Mouse (Mus musculus) midbrain, embryonic 11.5 days (tissue): ENCODE data around the gene Gm17542. TPM values are rescaled to one million over a fixed set of nuclear protein-coding genes. Genes with fewer than 3 reads are reported as not detected.
"Not testable (repeated sequence)": the region's sequence is repeated elsewhere in the genome, so short reads cannot be mapped to it uniquely, and the experiment has no call there.

ENCODE experiments used
- ATAC-seq: fragments of 200-750 bp; cut with Nextera tagmentation; 2 replicates; pipeline ENCODE4 v1.8.0; 2017; ENCODE audit warnings: moderate TSS enrichment, moderate library complexity; ENCODE audit not compliant: low FRiP score
- DNase-seq: peaks from one replicate; pipeline ENCODE4 v3.0.0; 2015; ENCODE audit warnings: low spot score; ENCODE audit errors: missing footprints
- H3K27ac ChIP-seq: fragments of 300-500 bp; sonication (generic); 2 replicates; pipeline ENCODE4 v1.5.1; 2014; ENCODE audit warnings: low read depth, low read length
- H3K27me3 ChIP-seq: fragments of 300-500 bp; sonication (generic); 2 replicates; pipeline ENCODE4 v1.6.1; 2014; ENCODE audit warnings: mild to moderate bottlenecking, low read length, moderate library complexity, mixed read lengths; ENCODE audit not compliant: control insufficient read depth, insufficient read depth
- H3K36me3 ChIP-seq: fragments of 300-500 bp; sonication (generic); 2 replicates; pipeline ENCODE4 v1.6.1; 2014; ENCODE audit warnings: mild to moderate bottlenecking, low read length, moderate library complexity, mixed read lengths; ENCODE audit not compliant: control insufficient read depth, insufficient read depth
- H3K4me1 ChIP-seq: fragments of 300-500 bp; sonication (generic); 2 replicates; pipeline ENCODE4 v1.6.1; 2014; ENCODE audit warnings: low read length; ENCODE audit not compliant: control insufficient read depth, insufficient read depth
- H3K4me2 ChIP-seq: fragments of 300-500 bp; sonication (generic); 2 replicates; pipeline ENCODE4 v1.6.1; 2014; ENCODE audit warnings: mild to moderate bottlenecking, moderate library complexity
- H3K4me3 ChIP-seq: fragments of 300-500 bp; sonication (generic); 2 replicates; pipeline ENCODE4 v1.5.1; 2014; ENCODE audit warnings: low read depth, low read length
- H3K9ac ChIP-seq: fragments of 300-500 bp; sonication (generic); 2 replicates; pipeline ENCODE4 v1.6.1; 2014; ENCODE audit warnings: low read length
- H3K9me3 ChIP-seq: fragments of 300-500 bp; sonication (generic); 2 replicates; pipeline ENCODE4 v1.6.1; 2016; ENCODE audit warnings: low read length; ENCODE audit not compliant: control insufficient read depth
- WGBS: fragments of 180-500 bp; shearing (Covaris S2); extraction: QIAGEN DNeasy Blood & Tissue Kit; methylation state at CpG from one replicate; pipeline ENCODE4 v1.1.7; 2014; 5-methylcytosine and 5-hydroxymethylcytosine counted together
- polyA plus RNA-seq: library from polyadenylated mRNA; unstranded; fragments of >200 nt; fragmentation: Nextera tagmentation; extraction: Ambion mirVana; gene quantifications from 2 replicates; pipeline ENCODE4 v1.2.1, GENCODE M21; 2014

Gm17542 gene
- polyA plus RNA-seq = not detected in 2 replicates

GRCm38 (mm10) chr10:58718110-58718509 is at the start of gene Gm17542:
TSS of gene Gm17542 (minus strand) at chr10:58718210.
- DNase-seq = not testable (repeated sequence)

GRCm38 (mm10) chr10:58739779-58740178 is 21.8 kb upstream of the Gm17542 start:
- no peak overlapping the region for H3K9ac ChIP-seq
- H3K27ac ChIP-seq = no peak overlapping the region
- no peak for ATAC-seq

More at GRCm38 (mm10) chr10:58718110-58718509, at the start of gene Gm17542:
- not testable (repeated sequence) for H3K9me3 ChIP-seq, H3K27me3 ChIP-seq, H3K4me2 ChIP-seq, H3K9ac ChIP-seq, H3K4me3 ChIP-seq, ATAC-seq, H3K4me1 ChIP-seq, H3K36me3 ChIP-seq, H3K27ac ChIP-seq

GRCm38 (mm10) chr10:58738152-58738551 is 20.1 kb upstream of the Gm17542 start:
- peak; percentile 41 for DNase-seq
- Histone ChIP-seq H3K4me1 (no peaks in the 10 kb centered on the region), H3K27ac (no peak overlapping the region), H3K9me3 (no peaks in the 10 kb centered on the region), H3K4me3 (no peak overlapping the region), H3K9ac (no peak overlapping the region), H3K36me3 (no peaks in the 10 kb centered on the region), H3K27me3 (no peaks in the 10 kb centered on the region), H3K4me2 (no peak overlapping the region)
- 90% methylated on average over 7 of the region's 7 CpGs for WGBS
- no peak for ATAC-seq

More at GRCm38 (mm10) chr10:58739779-58740178, 21.8 kb upstream of the Gm17542 start:
- H3K4me3 ChIP-seq = no peak overlapping the region
- H3K27me3 ChIP-seq = no peaks in the 10 kb centered on the region
- no peaks in the 10 kb centered on the region for H3K9me3 ChIP-seq
- H3K4me2 ChIP-seq = no peak overlapping the region
- DNase-seq = no peak
- no peaks in the 10 kb centered on the region for H3K36me3 ChIP-seq
- no peaks in the 10 kb centered on the region for H3K4me1 ChIP-seq

- no peaks in the 10 kb centered on the region for H3K36me3 ChIP-seq
- DNase-seq = no peak
- ATAC-seq = no peak
- no peak overlapping the region for H3K9ac ChIP-seq
- 69% methylated on average over 3 of the region's 3 CpGs for WGBS
- H3K27ac ChIP-seq = no peak overlapping the region
- H3K9me3 ChIP-seq = no peaks in the 10 kb centered on the region; the same call in 1 of the 2 replicates
- no peaks in the 10 kb centered on the region for H3K4me1 ChIP-seq
- H3K27me3 ChIP-seq = no peaks in the 10 kb centered on the region
- H3K4me3 ChIP-seq = no peak overlapping the region
- H3K4me2 ChIP-seq = no peak overlapping the region
Observed at GRCm38 (mm10) chr10:58714789-58715148, 3.2 kb downstream of the Gm17542 start.

GRCm38 (mm10) chr10:58713855-58714788 is 3.9 kb downstream of the Gm17542 start:
- 60% methylated on average over 24 of the region's 24 CpGs for WGBS
- Histone ChIP-seq H3K4me3 (no peak overlapping the region), H3K4me1 (no peaks in the 10 kb centered on the region), H3K4me2 (no peak overlapping the region), H3K36me3 (no peaks in the 10 kb centered on the region), H3K27me3 (no peaks in the 10 kb centered on the region), H3K27ac (no peak overlapping the region), H3K9ac (no peak overlapping the region), H3K9me3 (no peaks in the 10 kb centered on the region; the same call in 1 of the 2 replicates)
- DNase-seq = no peak
- ATAC-seq = no peak

GRCm38 (mm10) chr10:58713225-58713624 is 4.8 kb downstream of the Gm17542 start:
- Histone ChIP-seq H3K9ac (no peak overlapping the region), H3K4me1 (no peaks in the 10 kb centered on the region), H3K4me3 (no peak overlapping the region), H3K9me3 (no peaks in the 10 kb centered on the region; the same call in 1 of the 2 replicates), H3K4me2 (no peak overlapping the region), H3K27ac (no peak overlapping the region), H3K27me3 (no peaks in the 10 kb centered on the region), H3K36me3 (no peaks in the 10 kb centered on the region)
- ATAC-seq (no peak), DNase-seq (no peak)
- 87% methylated on average over 7 of the region's 7 CpGs for WGBS

- Histone ChIP-seq H3K4me1 (no peaks in the 10 kb centered on the region), H3K4me2 (no peak overlapping the region), H3K27ac (no peak overlapping the region), H3K9ac (no peak overlapping the region), H3K36me3 (no peaks in the 10 kb centered on the region), H3K27me3 (no peaks in the 10 kb centered on the region), H3K4me3 (no peak overlapping the region), H3K9me3 (no peaks in the 10 kb centered on the region)
- no peak for DNase-seq
- 96% methylated on average over 4 of the region's 4 CpGs for WGBS
- no peak for ATAC-seq
Observed at GRCm38 (mm10) chr10:58709021-58709420, 9.0 kb downstream of the Gm17542 start.

- WGBS = 54% methylated on average over 6 of the region's 6 CpGs
- no peak for DNase-seq
- no peaks in the 10 kb centered on the region for H3K9me3 ChIP-seq
Observed at GRCm38 (mm10) chr10:58700578-58700977, 17.4 kb downstream of the Gm17542 start.

GRCm38 (mm10) chr10:58700160-58700559 is 17.9 kb downstream of the Gm17542 start:
- 47% methylated on average over 4 of the region's 4 CpGs for WGBS
- ATAC-seq (no peak), DNase-seq (no peak)
- no peak overlapping the region for H3K4me2 ChIP-seq
- H3K4me1 ChIP-seq = no peaks in the 10 kb centered on the region
- H3K4me3 ChIP-seq = no peak overlapping the region
- no peaks in the 10 kb centered on the region for H3K9me3 ChIP-seq
- H3K27me3 ChIP-seq = no peaks in the 10 kb centered on the region
- no peak overlapping the region for H3K9ac ChIP-seq
- H3K27ac ChIP-seq = no peak overlapping the region
- H3K36me3 ChIP-seq = no peaks in the 10 kb centered on the region

More at GRCm38 (mm10) chr10:58700578-58700977, 17.4 kb downstream of the Gm17542 start:
- H3K27me3 ChIP-seq = no peaks in the 10 kb centered on the region
- H3K4me1 ChIP-seq = no peaks in the 10 kb centered on the region
- no peak overlapping the region for H3K9ac ChIP-seq
- no peak overlapping the region for H3K27ac ChIP-seq
- no peak for ATAC-seq
- H3K4me3 ChIP-seq = no peak overlapping the region
- H3K4me2 ChIP-seq = no peak overlapping the region
- no peaks in the 10 kb centered on the region for H3K36me3 ChIP-seq
